Mouse (Mus musculus) kidney, adult 2 months (tissue): ENCODE results near the gene Ptprn.

ENCODE experiments used
- CTCF ChIP-seq: fragments of 200-500 bp; conservative IDR thresholded peaks from 2 replicates; pipeline ENCODE4 v1.5.1; 2011; ENCODE audit warnings: low read depth, mild to moderate bottlenecking, control low read depth, low read length, moderate library complexity, mixed read lengths; ENCODE audit not compliant: insufficient read depth, insufficient read length
- POLR2A ChIP-seq: fragments of 200-500 bp; IDR thresholded peaks from one replicate; pipeline ENCODE4 v1.6.1; 2011; ENCODE audit warnings: low read depth, low read length, control low read depth

DNA sequence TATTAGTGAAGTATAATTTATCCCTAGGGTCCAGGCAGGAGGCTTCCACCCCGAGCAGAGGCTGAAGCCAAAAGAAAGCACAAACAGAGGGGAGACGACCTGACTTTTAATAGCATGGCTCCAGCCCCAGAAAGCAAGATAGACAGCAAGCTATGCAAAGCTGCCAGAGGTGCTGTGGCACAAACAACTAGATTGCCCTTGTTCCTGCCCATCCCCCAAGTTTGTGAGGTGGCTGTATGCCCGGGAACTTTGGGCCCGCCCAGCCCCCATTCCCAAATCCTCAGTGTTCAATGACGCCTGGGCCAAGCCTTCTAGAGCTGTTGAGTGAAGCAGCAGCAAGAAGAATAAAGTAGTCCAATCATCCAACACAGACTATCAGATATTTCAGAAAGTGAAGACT, 49.4 kb downstream of the Ptprn start:
- TF ChIP-seq CTCF (no peak), POLR2A (no peak)
